Mouse (Mus musculus): ENCODE measurements around the gene Pcyox1. TPM values are rescaled to one million over a fixed set of nuclear protein-coding genes. Genes with fewer than 3 reads are reported as not detected.
"Not testable (repeated sequence)": the region's sequence is repeated elsewhere in the genome, so short reads cannot be mapped to it uniquely, and the experiment has no call there.

Gene Pcyox1
- polyA plus RNA-seq, 1 experiment from 2014 or later = 68.2 TPM

- H3K27me3 ChIP-seq (replicated peaks; ENCODE audit: low read depth, poor library complexity, severe bottlenecking) = no peaks in the 10 kb centered on the region
- H3K4me3 ChIP-seq = no peak overlapping the region
- no peak for DNase-seq (ENCODE audit: low spot score)
- no peak overlapping the region for H3K27ac ChIP-seq (replicated peaks)
- H3K9me3 ChIP-seq = no peaks in the 10 kb centered on the region
- no peaks in the 10 kb centered on the region for H3K4me1 ChIP-seq
- 58% methylated on average over 3 of the region's 3 CpGs for WGBS
- no peaks in the 10 kb centered on the region for H3K36me3 ChIP-seq (replicated peaks)
Measured at GRCm38 (mm10) chr6:86354948-86355347, 42.0 kb downstream of the Pcyox1 start.

GRCm38 (mm10) chr6:86349257-86349656, 47.7 kb downstream of the Pcyox1 start:
- H3K4me1 ChIP-seq = peaks cover 11% of the 10 kb centered on the region
- no peak overlapping the region for H3K4me3 ChIP-seq
- WGBS = 56% methylated on average over 7 of the region's 7 CpGs
- H3K27me3 ChIP-seq (replicated peaks; ENCODE audit: low read depth, poor library complexity, severe bottlenecking) = no peaks in the 10 kb centered on the region
- DNase-seq (ENCODE audit: low spot score) = peak; percentile 13
- H3K9me3 ChIP-seq = no peaks in the 10 kb centered on the region
- no peak overlapping the region for H3K27ac ChIP-seq (replicated peaks)
- no peaks in the 10 kb centered on the region for H3K36me3 ChIP-seq (replicated peaks)

DNA sequence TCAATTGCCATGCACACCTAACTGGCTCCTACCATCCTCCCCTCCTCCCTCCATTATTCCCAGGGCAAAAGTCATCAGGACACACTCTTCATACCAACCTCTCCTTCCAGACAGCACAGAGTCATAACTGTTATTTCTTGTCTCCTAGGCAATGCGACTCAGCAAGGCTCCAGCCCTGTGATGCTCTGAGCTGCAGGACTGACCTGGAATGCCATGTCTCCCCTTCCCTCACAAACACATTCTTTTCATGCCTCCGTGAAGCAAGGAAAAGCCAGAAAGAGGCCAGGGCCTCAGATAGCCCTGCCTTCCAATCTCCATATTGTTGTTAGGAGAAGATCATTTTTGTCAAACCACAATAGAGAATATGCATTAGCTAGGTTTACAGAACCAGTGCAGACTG, 50.9 kb downstream of the Pcyox1 start:
- no peak overlapping the region for H3K4me3 ChIP-seq
- WGBS = 65% methylated on average over 2 of the region's 2 CpGs
- DNase-seq (ENCODE audit: low spot score) = no peak

DNA sequence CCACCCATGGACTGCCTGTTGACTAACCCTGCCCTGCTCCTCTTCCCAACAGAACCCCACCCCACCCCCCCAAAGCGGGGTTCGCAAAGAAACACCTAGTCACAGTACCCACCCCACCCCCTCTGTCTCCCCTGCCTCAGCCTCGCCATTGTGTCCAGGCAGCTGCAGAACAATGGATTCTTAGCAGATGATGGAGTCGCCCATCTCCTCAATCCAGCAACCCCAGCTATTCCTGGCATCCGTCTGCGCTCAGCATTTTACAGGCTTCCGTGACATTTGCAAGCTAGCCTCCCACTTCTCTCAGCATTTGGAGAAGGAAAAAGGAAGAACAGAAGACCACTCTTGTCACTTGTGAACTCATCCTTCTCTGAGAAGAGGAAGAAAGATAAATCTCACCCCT, 53.3 kb downstream of the Pcyox1 start:
- no peak for DNase-seq (ENCODE audit: low spot score)
- 15% methylated on average over 7 of the region's 7 CpGs for WGBS
- H3K4me3 ChIP-seq = peak overlapping the region; percentile 33; the same call in 1 of the 2 replicates
- no peaks in the 10 kb centered on the region for H3K9me3 ChIP-seq
- peaks cover 19% of the 10 kb centered on the region for H3K4me1 ChIP-seq
- peak overlapping the region; percentile 40; the same call in 1 of the 2 replicates for H3K27ac ChIP-seq (replicated peaks)
- H3K36me3 ChIP-seq (replicated peaks) = no peaks in the 10 kb centered on the region
- H3K27me3 ChIP-seq (replicated peaks; ENCODE audit: low read depth, poor library complexity, severe bottlenecking) = no peaks in the 10 kb centered on the region

More for the DNA sequence above, 50.9 kb downstream of the Pcyox1 start:
- H3K9me3 ChIP-seq = no peaks in the 10 kb centered on the region
- H3K27me3 ChIP-seq (replicated peaks; ENCODE audit: low read depth, poor library complexity, severe bottlenecking) = no peaks in the 10 kb centered on the region
- no peaks in the 10 kb centered on the region for H3K36me3 ChIP-seq (replicated peaks)
- H3K27ac ChIP-seq (replicated peaks) = no peak overlapping the region
- peaks cover 19% of the 10 kb centered on the region for H3K4me1 ChIP-seq

DNA sequence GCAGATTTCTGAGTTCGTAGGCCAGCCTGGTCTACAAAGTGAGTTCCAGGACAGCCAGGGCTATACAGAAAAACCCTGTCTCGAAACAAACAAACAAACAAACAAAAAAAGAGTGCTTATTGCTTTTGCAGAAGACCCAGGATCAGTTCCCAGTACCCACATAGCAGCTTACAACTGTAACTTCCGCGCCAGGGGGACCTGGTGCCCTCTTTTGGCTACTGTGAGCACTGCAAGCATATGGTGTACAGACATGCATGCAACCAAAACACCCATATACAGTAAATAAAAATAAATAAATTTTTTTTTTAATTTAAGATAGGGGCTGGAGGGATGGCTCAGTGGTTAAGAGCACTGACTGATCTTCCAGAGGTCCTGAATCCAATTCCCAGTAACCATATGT, 60.6 kb downstream of the Pcyox1 start:
- H3K36me3 ChIP-seq (replicated peaks); H3K27me3 ChIP-seq (replicated peaks; ENCODE audit: low read depth, poor library complexity, severe bottlenecking); H3K9me3 ChIP-seq; H3K27ac ChIP-seq (replicated peaks); H3K4me1 ChIP-seq; H3K4me3 ChIP-seq; DNase-seq (ENCODE audit: low spot score): not testable (repeated sequence)
- 83% methylated on average over 4 of the region's 4 CpGs for WGBS

Other genes with a start within 250 kb of the Pcyox1 start
- 2.1 and 2.4 TPM in 2 replicates for gene Tgfa, start 201.9 kb downstream of the Pcyox1 start, polyA plus RNA-seq (2016; fragmentation: Nextera tagmentation; extraction: Ambion mirVana)
- gene Fam136a, start 31.5 kb downstream of the Pcyox1 start, polyA plus RNA-seq (2016; fragmentation: Nextera tagmentation; extraction: Ambion mirVana) = 191 and 201 TPM in 2 replicates
- 902 and 949 TPM in 2 replicates for gene Snrpg, start 25.9 kb downstream of the Pcyox1 start, polyA plus RNA-seq (2016; fragmentation: Nextera tagmentation; extraction: Ambion mirVana)
- gene Tia1, start 7.1 kb upstream of the Pcyox1 start, polyA plus RNA-seq (2016; fragmentation: Nextera tagmentation; extraction: Ambion mirVana) = 214 and 222 TPM in 2 replicates
- 0.69 and 2.5 TPM in 2 replicates for gene Gm44790, start 29.5 kb upstream of the Pcyox1 start, polyA plus RNA-seq (2016; fragmentation: Nextera tagmentation; extraction: Ambion mirVana)
- 22.6 and 25.1 TPM in 2 replicates for gene C87436, start 41.2 kb upstream of the Pcyox1 start, polyA plus RNA-seq (2016; fragmentation: Nextera tagmentation; extraction: Ambion mirVana)
- 560 and 592 TPM in 2 replicates for gene Pcbp1, start 129.2 kb upstream of the Pcyox1 start, polyA plus RNA-seq (2016; fragmentation: Nextera tagmentation; extraction: Ambion mirVana)
- gene Asprv1, start 231.0 kb upstream of the Pcyox1 start, polyA plus RNA-seq (2016; fragmentation: Nextera tagmentation; extraction: Ambion mirVana) = 0.69 and 1.3 TPM in 2 replicates